Mouse (Mus musculus) thymus, postnatal 25 days (tissue): ENCODE results near the gene Blm.
A peak's percentile ranks its signal among the peaks of the same experiment; 100 is the strongest.

Experiments
- DNase-seq: peaks from one replicate; pipeline ENCODE4 v3.0.0; 2022

Gene Blm

DNA sequence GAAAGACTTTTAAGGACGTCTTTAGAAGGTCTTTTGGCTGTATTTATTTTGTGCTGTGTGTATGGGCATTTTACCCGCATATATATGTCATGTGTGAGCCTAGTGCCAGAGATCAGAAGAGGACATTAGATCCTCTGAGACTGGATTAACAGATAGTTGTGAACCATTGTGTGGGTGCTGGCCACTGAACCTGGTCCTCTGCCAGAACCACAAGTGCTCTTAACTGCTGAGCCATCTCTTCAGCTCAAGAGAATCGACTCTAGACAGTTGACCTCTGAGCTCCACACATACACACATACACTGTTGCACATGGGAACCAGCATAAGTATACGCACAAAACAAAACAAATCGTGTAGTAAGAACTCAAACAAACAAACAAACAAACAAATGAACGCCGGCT, 98.3 kb downstream of the Blm start:
- no peak for DNase-seq

- no peak for DNase-seq
Measured at GRCm38 (mm10) chr7:80435594-80435993, 99.3 kb downstream of the Blm start.

DNA sequence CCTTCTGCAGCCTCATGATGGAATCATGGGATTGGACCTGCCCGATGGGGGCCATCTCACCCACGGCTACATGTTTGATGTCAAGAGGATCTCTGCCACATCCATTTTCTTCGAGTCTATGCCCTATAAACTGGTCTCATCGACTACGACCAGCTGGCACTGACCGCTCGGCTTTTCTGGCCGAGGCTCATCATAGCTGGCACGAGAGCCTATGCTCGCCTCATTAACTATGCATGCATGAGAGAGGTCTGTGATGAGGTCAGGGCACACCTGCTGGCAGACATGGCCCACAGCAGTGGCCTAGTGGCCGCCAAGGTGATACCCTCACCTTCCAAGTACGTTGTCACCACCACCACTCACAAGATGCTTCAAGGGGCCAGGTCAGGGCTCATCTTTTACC, 105.3 kb downstream of the Blm start:
- no peak for DNase-seq

DNA sequence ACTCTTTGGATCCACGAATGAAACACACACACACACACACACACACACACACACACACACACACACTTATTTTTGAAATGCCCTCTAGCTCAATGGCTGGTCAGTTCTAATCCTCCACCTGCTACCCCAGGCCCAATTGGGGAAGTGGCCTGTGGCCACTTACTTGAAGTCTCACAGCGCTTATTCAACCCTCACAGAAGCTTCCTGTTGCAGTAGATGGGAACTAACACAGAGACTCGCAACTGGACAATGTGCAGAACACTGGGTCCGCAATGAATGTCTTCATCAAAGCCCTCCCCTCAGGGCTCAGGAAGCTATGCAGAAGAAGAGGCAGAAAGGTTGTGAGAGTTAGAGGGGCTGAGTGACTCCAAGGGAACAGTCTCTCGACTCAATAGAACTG, 107.2 kb downstream of the Blm start:
- no peak for DNase-seq

DNA sequence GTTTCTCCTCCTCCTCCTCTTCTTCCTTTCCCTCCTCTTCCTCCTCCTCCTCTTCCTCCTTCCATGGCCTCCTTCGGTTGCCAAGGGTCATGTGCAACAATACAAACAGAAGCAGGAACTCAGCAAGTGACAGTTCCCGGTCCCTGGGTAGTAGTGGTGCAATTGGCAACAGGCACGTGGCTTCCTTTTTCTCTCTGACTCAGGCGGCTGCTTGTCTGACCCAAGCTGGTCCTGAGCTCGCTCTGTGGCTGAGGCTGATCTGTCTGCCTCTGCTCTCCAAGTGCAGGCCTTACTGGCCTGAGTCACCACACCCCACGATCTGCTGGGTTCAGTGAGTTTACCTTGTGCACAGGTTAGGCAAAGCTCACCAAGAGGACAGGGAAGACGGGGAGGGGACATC, 108.6 kb downstream of the Blm start:
- DNase-seq: no peak

DNA sequence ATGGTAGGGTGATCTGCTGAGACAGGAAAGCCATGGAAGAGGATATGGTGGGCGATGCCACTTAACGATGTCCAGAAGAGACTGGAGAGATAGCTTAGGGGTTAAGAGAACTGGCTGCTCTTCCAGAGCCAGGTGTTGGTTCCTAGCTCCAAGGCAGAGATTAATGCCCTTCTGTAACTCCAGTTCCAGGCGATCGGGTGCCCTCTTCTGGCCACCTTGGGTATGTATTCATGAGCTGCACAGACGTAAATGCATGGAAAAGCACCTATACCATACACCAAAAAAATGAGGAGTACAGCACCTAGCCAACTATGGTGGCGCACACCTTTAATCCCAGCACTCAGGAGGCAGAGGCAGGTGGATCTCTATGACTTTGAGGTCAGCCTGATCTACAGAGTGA, 110.2 kb downstream of the Blm start:
- DNase-seq: no peak

- DNase-seq: peak; percentile 38
Measured at GRCm38 (mm10) chr7:80422759-80423480, 112.0 kb downstream of the Blm start.

DNA sequence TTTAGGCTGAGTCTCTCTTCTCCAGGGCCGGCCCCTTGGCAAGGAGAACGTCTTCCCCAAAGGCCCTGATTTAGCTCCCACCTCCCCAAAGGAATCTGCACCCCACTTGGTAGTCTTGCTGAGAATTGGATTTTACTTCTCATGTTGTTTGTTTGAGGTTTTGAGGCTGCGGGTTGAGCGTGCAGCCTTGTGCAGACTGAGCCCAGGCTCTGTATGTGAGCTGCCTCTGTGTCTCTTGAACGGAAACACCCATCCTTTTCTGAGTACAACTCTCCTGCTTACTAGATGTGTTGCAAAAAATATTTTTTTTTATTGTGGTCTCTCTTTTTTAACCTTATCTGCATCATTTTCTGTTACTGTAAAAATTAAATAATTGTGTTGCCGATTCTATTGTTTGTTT, 113.3 kb downstream of the Blm start:
- no peak for DNase-seq

DNA sequence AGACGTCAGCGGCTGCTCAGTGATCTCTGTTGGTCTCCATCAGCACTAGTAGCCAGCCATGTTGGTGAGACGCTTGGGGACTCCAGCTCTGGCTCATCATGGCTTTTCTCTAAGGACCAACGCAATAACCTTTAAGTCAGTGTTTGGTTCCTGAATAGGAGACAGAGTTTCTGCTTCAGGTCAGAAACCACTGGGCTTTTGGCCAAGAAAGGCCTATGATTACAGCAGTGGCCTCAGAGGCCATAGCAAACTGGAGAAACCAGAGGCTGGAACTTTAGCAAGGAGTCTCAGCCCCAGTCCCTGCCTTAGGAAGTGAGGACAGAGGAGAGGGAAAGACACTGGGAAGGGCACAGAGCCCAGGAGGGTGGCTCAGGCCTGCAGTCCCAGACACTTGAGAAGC, 114.3 kb downstream of the Blm start:
- no peak for DNase-seq

- DNase-seq: no peak
Measured at GRCm38 (mm10) chr7:80419278-80419677, 115.6 kb downstream of the Blm start.

- no peak for DNase-seq
Measured at GRCm38 (mm10) chr7:80418036-80418435, 116.9 kb downstream of the Blm start.

GRCm38 (mm10) chr7:80417601-80418000, 117.3 kb downstream of the Blm start:
- DNase-seq: no peak

DNA sequence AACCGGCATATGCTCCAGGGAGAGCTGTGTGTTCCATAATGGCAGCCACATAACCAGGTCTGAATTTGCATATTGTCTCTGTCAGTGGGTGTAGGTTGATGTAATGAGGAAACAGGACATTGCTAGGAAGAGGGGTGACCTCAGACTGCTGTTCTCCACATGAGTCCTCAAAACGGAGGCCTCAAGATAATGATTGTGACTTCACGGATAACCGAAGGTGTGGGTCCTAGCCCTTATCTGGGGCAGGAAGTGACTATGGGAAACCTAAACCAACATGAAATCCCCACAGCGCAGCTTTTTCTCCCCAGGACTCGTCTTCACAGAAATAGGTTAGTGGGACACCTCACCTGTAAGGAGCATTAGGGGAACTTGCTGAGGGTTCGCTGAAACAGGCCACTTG, 118.0 kb downstream of the Blm start:
- DNase-seq: peak; percentile 30

DNA sequence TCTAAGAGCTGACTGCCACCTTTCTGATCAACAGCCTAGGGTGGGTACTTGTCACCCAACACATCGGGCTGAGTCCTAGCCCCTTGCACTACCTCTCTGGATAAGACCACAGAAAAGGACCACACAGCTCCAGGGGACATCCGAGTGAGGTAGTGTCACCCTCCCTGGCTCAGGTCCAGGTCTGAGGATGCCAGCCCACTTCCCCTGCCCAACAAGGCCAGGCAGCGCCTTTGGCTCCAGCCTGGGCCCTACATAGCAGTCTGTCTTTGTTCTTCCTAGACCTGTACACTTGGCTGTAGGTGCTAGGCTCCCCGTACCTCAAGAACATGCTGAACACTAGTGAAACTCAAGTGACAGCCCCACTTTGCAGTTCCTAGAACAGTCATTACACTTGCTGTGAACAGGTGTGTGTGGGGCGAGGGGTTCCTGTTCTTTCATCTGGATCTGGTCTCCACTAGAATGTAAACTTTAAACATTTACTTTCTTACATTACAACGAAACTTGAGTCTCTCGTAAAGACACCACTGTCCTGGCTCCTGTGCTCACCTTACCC, 120.5 kb downstream of the Blm start:
- DNase-seq: peak; percentile 30

DNA sequence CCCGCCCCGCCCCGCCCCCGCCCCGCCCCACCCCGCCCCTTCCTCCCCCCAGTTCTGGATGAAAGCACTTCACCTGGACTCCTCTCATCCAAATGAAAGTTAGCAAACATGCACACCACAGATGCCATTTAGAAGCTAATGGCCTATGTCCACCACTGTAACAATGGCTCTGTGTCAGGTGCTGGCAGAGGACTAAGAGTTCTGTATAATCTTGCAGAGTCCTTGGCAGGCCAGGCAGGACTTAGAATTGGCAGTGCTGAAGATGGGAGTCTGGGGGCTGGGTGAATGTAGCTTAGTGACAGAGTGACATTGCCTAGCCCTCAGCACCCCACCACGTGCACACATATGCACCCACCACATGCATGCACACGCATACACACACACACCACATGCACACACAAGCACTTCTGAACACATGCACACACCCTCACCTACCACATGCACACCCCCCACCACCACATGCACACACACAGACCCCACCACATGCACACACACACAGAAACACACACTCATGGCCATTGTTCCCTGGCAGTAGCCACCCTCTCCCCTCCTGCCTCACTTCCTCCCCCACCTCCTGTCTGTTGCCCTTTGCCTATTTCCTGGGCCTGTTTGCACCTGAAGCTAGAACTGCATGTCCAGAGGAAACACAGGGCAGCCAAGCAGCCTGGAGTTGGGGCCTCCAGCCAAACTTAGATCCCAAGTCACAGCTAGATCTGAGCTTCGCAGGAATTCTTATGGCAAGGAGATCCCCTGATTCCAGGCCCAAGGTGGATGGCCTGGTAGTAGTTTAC, 121.2 kb downstream of the Blm start:
- peak; percentile 45 for DNase-seq

DNA sequence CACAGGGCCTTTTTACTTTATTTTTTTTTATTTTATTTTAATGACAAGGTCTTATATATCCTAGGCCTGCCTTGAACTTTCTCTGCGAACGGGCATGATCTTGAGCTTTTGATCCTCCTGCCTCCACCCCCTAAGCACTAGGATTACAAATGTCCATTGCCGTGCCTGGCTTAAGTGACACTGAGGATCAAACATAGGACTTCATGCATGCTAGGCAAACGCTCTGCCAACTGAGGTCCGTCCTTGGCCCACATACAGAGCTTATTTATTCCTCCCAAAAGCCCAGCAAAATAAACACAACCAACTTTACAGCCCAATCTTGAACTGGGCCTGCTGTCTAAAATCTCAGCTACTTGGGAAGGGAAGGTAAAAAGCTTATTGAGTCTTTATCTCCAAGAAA, 122.1 kb downstream of the Blm start:
- no peak for DNase-seq

DNA sequence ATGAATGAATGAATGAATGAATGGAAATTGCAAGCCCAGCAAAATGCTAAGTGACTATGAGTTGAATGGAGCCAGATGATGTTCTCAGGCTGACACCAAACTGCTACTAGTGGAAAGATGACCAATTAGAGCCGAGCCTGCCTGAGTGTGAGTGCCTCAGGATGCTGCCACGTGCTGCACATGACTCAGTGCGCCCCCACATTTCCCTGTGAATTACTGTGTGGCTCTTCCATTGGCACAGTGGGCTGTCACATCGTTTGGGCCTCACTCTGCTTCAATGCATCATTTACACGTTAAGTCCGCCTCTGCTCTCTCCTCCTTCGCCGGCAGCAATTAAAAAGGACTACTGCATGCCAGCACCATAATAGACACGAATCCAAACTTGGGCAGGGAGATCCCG, 122.6 kb downstream of the Blm start:
- DNase-seq: no peak

DNA sequence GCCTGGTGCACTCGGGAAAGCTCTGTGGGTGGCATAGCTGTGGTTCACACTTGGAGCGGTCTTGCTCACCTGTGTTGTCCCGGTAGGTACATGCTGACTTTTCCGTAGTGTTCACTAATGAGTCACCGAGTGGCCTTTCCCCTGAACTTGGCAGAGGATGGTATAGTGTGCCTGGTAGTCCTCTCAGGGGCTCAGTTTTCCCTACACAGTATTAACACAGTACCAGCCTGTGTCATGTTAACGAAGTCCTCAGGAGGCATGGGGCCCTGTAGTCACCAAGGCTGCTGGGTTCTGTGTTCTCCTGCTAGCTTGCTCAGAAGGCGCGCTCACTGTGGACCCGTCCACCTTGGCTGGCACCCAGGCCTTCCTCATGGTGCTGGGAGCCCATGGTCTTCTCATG, 124.5 kb downstream of the Blm start:
- no peak for DNase-seq

GRCm38 (mm10) chr7:80407712-80408111, 127.2 kb downstream of the Blm start:
- DNase-seq: no peak

- no peak for DNase-seq
Measured at GRCm38 (mm10) chr7:80406186-80406585, 128.7 kb downstream of the Blm start.

DNA sequence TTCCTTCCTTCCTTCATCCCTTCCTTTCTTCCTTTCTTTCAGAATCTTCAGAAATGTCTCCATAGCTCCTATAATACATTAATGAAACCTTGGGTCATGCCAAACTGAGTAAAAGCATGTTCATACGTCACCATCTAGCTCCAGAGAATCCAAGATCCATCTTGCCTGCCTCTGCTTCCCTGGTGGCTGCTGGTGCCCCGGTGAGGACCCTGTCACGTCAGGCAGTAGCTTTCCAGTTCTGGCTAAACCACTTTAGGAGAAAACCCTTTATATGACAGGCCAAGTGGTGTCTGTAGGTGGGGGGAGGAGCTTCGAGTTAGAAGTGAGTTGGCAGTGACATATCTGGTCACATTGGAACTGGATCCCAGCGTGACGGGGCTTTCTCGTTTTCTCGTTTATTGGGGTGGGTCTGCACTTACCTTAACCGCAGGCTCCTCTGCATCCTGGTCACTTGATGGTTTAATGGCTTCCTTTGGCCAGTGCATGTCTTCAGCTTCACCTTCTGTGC, 129.7 kb downstream of the Blm start, which contains the start of gene Furin:
Gene Furin (minus strand): TSS at position 249 of the 508 bp plus-strand sequence.
- DNase-seq: no peak
